Mouse (Mus musculus): ENCODE measurements around the gene Gzme. TPM values are rescaled to one million over a fixed set of nuclear protein-coding genes. Genes with fewer than 3 reads are reported as not detected.
"Not testable (repeated sequence)": the region's sequence is repeated elsewhere in the genome, so short reads cannot be mapped to it uniquely, and the experiment has no call there.

Gzme gene
- total RNA-seq (2021), result not detected

- no peak for DNase-seq (ENCODE audit: low spot score)
- intact Hi-C loops (cut with DNase I), result no loop called here
These were observed at the start of gene Gzme for GRCm38 (mm10) chr14:56120525-56120924. Gene Gzme (minus strand): TSS chr14:56120625.

- DNase-seq (ENCODE audit: low spot score), result no peak
- intact Hi-C loops (cut with DNase I), result no loop called here
These were observed 47.6 kb upstream of the Gzme start for GRCm38 (mm10) chr14:56168009-56168408.

- no peak for DNase-seq (ENCODE audit: low spot score)
- intact Hi-C loops (cut with DNase I), result no loop called here
These were observed 41.7 kb upstream of the Gzme start for GRCm38 (mm10) chr14:56162109-56162508.

GRCm38 (mm10) chr14:56159479-56159878 lies 39.1 kb upstream of the Gzme start, which contains the start of gene Gzmg:
Gene Gzmg (minus strand): TSS chr14:56159579.
- intact Hi-C loops (cut with DNase I); DNase-seq (ENCODE audit: low spot score): not testable (repeated sequence)

DNA sequence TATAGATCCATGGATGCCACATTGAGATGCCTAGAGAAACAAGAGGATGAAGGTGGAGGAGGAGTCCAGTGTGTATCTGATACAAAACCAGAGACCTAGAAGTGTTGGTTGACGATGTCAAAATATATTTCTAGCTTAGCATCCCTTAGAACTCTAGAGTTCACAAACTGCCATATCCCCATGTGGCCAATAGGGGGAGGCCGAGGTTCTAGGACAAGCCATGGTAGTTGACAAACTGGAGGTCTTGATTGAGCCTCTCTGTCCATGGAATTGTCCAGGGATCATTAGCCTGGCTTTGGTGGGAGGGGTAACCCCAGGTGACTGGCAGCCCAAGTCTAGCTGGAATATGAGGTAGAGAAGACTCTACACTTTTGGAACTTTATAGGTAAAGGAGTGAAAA lies 34.9 kb upstream of the Gzme start:
- intact Hi-C loops (cut with DNase I), result no loop called here
- DNase-seq (ENCODE audit: low spot score), result no peak

DNA sequence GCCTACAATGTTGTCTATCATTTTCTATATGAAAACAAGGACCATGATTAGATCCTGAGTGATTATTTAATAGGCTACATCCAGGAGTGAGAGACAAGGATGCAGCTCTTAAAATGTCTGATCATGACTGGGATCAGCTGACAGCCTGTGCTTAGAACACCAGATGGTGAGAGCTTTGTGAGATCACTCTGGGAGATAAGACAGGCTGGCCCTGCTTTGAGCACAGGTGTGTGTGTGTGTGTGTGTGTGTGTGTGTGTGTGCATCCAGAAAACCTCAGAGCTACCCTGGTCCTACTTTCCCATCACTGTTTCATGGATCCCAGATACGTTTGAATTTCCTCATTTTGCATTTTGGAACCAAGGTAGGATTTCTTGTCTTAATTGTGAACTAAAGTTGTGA lies 13.2 kb upstream of the Gzme start:
- intact Hi-C loops (cut with DNase I); DNase-seq (ENCODE audit: low spot score): not testable (repeated sequence)

GRCm38 (mm10) chr14:56132508-56132907 lies 12.1 kb upstream of the Gzme start, which contains the start of gene Gzmd:
Gene Gzmd (minus strand): TSS chr14:56132608.
- DNase-seq (ENCODE audit: low spot score); intact Hi-C loops (cut with DNase I): not testable (repeated sequence)

DNA sequence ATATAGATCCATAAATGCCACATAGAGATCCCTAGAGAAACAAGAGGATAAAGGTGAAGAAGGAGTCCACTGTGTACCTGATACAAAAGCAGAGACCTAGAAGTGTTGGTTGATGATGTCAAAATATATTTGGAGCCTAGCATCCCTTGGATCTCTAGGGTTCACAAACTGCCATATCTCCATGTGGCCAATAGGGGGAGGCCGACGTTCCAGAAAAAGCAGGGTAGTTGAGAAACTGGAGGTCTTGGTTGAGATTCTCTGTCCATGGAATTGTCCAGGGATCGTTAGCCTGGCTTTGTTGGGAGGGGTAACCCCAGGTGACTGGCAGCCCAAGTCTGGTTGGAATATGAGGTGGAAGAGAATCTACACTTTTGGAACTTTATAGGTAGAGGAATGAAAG lies 7.9 kb upstream of the Gzme start:
- intact Hi-C loops (cut with DNase I), result no loop called here
- no peak for DNase-seq (ENCODE audit: low spot score)

DNA sequence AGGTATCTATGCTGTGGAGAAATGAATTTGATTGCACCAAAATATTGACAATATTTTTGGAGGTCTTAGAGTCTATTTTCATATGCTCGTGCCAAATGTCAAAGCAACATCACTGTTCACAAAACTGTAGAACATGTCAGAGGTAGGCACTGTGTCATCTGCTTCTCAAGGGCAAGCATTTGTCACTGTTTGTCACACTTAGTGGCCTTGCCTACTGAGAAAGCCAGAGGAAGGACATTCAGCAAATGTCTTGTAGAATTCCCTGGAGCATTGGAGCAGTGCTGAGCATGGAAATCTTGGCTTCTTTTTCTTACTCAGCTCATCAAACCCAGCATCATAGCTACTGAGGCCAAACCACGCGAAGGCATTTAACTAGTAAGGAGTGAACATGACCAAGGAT lies 3.1 kb upstream of the Gzme start:
- no peak for DNase-seq (ENCODE audit: low spot score)
- intact Hi-C loops (cut with DNase I), result no loop called here

DNA sequence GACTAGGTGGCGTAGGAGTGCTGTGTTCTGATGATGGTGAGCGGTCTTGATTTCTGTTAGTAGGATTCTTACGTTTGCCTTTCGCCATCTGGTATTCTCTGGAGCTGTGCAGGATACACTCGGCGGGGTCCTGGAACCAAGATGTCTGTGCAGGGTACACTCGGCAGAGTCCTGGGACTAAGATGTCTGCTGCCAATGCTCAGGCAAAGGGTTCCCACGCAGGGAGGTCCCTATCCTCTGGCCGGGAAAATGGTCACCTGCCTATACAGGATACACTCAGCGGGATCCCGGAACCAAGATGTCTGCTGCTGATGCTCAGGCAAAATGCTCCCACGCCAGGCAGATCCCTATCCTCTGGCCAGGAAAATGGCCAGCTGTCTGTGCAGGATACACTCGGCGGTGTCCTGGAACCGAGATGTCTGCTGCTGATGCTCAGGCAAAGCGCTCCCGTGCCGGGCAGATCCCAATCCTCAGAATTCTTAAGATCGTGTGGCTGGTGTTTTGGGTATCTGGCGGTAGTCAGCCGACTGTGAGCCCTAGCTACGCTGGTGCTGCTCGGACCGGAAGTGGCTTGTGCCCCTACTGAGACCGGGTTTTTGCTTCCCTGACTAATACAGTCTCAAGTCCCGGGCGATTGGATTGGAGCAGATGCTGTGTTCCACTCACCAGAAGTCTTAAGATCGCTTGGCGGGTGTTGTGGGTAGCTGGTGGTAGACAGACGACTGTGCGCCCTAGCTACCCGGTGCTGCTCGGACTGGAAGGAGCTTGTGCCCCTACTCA lies 4.7 kb downstream of the Gzme start:
- intact Hi-C loops (cut with DNase I); DNase-seq (ENCODE audit: low spot score): not testable (repeated sequence)

- intact Hi-C loops (cut with DNase I), result no loop called here
- no peak for DNase-seq (ENCODE audit: low spot score)
These were observed 14.8 kb downstream of the Gzme start for GRCm38 (mm10) chr14:56105447-56106180.

DNA sequence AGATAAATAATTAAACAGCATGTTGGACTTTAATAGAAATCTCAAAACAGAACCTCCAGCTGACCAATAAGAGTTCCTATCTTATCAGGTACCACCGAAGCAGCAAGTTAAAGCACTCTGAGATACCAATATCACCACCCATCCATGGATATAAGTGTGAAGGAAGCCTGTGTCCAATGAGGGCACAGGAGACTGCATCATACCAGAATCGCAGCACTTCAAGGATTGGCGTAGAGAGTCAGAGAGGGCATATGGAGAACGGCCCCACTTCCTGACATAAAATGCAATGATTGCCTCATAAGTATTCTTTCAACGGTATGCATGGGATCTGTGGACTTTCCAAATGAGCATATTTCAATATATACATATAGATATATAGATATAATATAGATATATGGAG lies 15.4 kb downstream of the Gzme start:
- intact Hi-C loops (cut with DNase I), result no loop called here
- DNase-seq (ENCODE audit: low spot score), result no peak

DNA sequence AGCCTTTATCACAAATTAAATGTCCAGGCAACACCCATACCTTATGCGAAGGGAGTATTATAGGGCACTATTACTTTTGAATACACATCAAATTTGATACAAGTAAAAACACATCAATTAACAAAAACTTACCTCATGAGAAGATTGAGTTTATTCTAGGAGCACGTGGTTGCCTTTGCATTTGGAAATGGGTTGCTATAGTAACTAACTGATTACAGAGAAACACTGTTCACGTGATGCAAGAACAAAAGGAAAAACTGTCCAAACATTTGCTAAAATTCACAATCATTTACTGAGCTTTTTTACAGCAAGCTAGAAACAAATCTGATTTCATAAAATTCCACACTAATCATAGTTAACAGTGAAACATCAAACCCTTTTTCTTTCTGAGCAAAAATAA lies 17.0 kb downstream of the Gzme start:
- DNase-seq (ENCODE audit: low spot score), result no peak
- intact Hi-C loops (cut with DNase I), result no loop called here

GRCm38 (mm10) chr14:56102386-56102785 lies 18.0 kb downstream of the Gzme start, which contains the start of gene Ctsg:
Gene Ctsg (minus strand): TSS chr14:56102574.
- intact Hi-C loops (cut with DNase I), result no loop called here
- no peak for DNase-seq (ENCODE audit: low spot score)

DNA sequence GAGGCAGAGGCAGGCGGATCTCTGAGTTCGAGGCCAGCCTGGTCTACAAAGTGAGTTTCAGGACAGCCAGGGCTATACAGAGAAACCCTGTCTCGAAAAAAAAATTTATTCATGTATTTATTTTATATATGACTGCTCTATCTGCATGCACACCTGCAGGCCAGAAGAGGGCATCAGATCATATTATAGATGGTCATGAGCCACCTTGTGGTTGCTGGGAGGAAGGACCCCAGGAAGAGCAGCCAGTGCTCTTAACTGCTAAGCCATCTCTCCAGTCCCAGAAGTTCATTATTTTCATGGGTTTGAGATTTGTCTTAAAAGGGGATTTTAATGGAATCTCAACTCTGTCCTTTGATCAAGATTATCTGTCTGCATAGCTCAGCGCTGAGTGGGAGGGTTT lies 21.5 kb downstream of the Gzme start:
- no peak for DNase-seq (ENCODE audit: low spot score)
- intact Hi-C loops (cut with DNase I), result no loop called here

GRCm38 (mm10) chr14:56097597-56097996 lies 22.8 kb downstream of the Gzme start:
- DNase-seq (ENCODE audit: low spot score), result no peak
- intact Hi-C loops (cut with DNase I), result no loop called here

- DNase-seq (ENCODE audit: low spot score), result no peak
- intact Hi-C loops (cut with DNase I), result no loop called here
These were observed 27.1 kb downstream of the Gzme start for GRCm38 (mm10) chr14:56093353-56093752.

DNA sequence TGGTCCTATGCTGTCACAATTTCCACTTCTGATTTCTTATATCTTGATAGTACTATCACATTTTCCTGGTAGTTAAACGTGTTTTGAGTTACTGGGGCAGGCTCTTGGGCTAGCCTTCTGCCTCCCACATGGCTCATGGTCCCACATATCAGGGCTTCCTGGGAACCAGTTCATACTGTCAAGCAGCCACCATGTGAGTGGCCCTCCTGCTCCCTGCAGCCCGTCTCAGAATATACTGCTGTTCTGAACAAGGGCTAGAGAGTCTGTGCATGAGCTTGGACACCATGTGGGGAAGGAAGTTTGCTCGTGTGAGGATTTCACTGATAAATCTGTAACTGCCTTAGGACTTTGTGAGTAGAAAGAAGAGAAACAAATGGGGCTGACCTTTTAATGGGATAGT lies 33.7 kb downstream of the Gzme start:
- intact Hi-C loops (cut with DNase I), result no loop called here
- no peak for DNase-seq (ENCODE audit: low spot score)

DNA sequence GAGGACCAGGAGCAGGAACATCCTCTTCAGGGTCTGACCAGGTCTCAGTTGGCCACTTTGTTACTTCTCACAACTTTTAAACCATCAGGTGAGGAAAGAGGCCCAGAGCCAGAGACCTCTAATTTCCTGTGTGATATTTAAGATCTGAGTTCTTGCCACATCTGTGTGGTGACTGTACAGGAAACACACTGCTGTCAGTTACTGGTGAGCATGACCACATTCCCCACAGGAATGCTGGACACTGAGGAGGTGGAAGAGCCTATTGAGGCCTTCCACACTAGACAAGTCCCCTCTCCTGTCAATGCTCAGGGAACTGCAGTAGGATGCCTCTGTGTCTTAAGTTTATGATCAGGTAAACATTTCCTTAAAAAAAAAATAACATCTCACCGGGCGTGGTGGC lies 35.3 kb downstream of the Gzme start, which contains the start of gene Mcpt8:
TSS of gene Mcpt8 (minus strand) at position 107 of the 400 bp plus-strand sequence.
- intact Hi-C loops (cut with DNase I), result no loop called here
- no peak for DNase-seq (ENCODE audit: low spot score)

DNA sequence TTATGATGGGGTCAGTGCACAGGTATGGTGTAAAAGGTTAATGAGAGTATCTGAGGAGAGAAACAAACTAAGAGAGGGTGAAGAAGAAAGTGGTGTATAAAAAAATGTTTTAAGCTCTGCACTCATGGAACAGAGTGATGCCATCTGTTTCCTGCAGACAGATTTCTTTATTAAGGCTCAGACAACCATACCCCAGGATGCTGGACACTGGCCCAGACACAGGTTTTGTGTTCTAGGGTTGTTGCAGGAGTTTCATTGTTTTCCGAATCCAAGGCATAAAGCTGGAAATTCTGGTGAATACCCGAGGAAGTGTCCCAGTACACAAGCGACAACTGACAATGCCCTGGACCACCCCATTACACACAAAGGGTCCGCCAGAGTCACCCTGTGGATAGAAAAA lies 38.4 kb downstream of the Gzme start:
- no peak for DNase-seq (ENCODE audit: low spot score)
- intact Hi-C loops (cut with DNase I), result no loop called here
